Mouse (Mus musculus): ENCODE results near the gene Slc35f4. TPM values are rescaled to one million over a fixed set of nuclear protein-coding genes. Genes with fewer than 3 reads are reported as not detected.
"Not testable (repeated sequence)": the region's sequence is repeated elsewhere in the genome, so short reads cannot be mapped to it uniquely, and the experiment has no call there.

Gene Slc35f4
- total RNA-seq, 2 experiments from 2014 or later, result not detected

DNA sequence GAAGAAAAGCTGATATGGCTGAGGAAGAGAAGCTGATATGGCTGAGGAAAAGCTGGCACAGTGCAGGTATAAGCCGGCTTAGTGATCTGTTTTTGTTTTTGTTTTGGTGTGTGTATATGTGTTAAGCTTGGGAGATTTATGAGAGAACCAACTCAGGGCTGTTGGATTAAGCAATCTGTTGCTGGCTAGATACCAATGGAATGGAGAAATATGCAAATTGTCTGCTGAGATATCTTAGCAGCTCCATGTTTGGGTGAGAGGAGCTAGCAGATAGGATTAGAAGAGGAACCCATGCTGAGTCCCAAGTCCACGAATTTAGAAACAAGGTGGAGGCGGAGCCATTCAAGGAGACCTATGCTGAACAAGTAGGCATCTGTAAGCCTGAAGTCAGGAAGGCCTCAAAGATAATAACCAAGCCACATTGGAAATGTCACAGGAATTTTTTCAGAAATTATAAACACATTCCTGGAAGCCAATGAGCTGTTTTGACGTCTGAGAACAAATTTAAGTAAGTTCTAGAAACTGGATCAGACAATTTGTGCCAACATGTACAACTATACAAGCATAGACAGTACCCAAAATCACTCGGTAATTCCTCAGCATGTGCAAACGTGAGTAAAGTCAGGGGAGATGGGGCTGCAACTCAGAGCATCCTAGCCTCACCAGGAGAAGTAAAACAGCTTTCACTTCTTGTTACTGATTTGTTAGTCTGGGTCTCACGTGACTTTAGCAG, 177.5 kb downstream of the Slc35f4 start:
- no peak for DNase-seq

DNA sequence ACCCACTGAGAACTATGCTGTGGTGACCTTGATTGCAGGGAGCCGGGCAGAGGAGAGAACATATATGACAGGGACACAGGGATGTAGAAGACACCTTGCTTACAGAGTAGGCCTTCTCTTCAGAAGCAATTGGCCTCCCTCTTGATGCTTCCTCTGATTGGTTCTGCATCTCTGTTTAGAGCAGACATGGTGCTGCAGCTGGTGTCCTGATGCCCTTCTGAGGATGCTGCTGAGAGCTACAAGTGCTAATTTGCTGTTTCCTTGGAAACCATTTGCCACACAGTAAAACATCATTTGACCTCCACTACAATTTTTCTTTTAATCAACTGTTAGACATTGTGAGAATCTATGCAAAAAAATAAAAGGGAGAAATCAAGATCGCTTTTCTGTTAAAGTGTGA, 180.0 kb downstream of the Slc35f4 start:
- DNase-seq, result no peak

DNA sequence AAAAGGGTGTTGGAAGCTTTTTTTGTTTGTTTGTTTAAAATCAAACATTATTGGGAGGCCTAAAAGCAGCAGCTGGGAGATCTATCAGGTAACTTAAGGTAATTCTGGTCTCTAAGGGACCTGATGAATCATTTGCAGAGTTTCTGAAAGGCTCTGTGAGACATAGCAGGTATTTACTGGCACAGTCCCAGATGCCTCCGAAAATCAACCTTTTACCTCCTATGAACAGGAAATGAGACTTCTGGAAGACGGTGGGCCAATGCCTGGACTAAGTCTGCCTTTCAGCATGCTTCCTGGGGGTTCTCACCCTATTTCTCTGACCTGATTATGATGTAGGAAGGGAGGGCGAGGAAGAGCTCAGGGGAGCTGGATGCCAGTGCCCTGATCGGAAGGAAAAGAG, 188.8 kb downstream of the Slc35f4 start:
- no peak for DNase-seq

DNA sequence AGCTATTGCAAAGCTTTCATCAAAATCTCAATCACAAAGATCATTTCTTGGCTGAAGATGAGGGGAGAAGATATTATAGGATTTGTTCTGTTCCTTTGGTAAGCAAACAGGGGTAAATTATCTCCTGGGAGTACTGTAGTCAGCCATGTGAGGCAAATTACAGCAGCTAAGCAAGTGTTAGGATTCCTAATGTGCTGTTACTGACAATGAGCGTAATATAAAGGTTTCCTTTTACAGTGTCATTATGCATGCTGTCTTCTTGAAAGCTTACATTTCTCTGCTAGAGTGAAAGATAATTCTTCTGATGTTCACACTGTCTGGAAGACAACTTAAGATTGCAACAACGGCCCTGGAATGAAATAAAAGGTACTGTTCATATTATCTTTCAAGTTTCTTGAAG, 192.0 kb downstream of the Slc35f4 start:
- no peak for DNase-seq

DNA sequence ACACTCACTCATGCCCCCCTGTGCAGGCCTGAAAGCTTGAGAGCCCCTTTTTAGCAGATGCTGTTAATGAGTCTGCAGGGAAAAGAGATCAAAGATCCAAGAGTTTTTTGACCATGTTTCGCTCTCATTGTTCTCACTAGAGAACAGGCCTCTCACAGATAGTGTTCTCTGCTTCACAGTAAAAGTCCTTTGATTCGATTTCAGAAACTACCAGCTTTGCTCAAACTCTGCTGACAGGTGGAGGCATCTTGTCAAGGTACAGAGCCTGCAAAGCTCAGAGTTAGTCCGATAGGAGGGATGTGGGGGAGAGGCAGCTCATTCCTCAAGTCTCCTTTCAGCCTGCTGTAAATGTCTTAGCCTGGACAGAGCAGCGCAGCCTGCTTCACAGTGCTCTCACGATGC, 209.4 kb downstream of the Slc35f4 start:
- DNase-seq, result no peak

DNA sequence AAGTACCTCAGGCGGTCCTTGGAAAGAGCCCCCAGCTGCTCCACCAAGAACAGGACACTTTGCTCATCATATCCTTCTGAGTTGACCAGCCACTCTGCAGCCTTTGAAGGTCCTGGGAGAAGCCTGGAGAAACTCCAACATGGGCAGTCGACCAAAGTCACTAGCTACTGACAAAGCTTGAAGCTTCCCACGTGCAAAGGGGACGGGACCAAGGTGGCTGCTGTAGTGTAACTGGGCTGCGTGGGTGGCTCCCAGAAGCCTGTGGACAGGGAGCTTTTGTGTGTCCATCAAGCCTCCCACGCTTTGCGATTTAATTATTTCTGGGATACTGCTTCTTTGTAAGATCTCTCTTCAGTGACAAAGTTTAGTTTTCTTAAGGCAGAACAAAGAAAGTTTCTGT, 211.9 kb downstream of the Slc35f4 start:
- DNase-seq, result peak; percentile 4

DNA sequence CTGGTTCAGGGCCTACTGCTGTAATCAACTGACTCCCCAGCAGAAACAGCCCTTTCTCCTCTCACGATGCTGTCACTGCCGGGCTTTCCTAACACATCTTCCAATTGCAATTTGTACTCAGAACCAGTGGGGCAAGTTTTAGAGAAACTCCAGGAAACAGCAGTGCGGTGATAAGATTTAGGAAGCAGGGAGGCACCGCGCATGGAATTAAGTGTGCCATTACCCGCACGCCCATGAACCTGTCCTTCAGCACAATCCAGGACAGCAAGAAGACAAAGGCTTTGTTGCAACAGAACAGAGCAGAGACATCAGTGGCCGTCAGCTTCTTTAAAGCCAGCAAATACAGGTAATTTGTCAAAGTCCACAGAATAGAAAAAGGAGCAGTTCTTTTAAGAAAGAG, 212.5 kb downstream of the Slc35f4 start:
- no peak for DNase-seq

DNA sequence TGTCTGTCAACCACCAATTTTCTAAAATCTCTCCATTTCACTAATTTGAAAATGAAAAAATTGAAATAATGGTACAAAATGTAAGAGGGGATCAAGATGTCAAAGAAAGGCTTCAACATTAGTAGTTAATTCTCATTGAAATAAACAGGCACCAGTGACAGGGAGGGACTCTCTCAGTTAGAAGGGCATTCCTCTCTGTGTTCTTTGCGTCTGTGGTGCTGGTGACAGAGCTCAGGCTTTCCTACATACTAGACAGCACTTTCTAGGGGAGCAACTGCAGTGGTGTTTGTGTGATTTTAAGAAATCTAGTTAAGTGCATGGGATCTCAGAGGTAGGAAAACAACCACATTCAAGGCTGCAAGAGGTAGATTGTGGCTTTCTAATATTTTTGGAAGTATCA, 214.3 kb downstream of the Slc35f4 start:
- no peak for DNase-seq

DNA sequence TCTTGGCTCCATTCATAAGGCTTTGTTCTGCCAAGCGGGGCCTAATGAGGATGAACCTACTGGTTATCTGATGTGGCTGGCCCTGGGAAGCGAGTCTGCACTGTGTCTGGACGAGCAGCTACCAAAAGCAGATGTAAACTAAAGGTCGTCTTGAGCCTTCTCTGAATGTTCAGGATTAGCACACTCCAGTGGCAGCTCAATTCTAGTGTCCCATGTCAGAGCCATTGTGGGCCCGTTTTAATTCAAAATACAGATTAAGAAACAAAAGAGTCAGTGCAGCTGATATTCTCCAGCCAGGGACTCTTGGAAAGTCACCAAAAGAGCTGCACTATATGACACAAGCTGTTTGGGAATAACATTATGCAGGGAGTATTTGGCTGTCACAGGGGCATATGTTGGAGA, 214.8 kb downstream of the Slc35f4 start:
- no peak for DNase-seq

DNA sequence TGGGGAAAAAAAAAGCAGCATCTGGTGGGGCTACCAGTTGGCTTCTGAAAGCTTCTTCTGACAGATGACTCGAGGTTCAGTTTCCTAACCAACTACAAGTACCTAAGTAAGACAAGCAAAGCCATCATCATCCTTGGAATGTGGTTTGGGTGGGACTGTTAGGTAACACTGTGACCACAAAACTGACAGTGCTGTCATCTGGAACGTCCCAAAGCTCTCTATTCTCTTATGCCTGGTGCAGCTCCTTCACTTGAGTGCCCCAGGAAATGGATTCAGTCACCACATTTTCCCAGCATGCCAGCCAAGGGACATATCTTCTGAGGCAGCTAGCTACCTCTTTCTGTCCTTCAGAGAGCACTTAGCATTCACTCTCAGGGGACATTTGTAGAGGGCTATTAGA, 216.2 kb downstream of the Slc35f4 start:
- no peak for DNase-seq

DNA sequence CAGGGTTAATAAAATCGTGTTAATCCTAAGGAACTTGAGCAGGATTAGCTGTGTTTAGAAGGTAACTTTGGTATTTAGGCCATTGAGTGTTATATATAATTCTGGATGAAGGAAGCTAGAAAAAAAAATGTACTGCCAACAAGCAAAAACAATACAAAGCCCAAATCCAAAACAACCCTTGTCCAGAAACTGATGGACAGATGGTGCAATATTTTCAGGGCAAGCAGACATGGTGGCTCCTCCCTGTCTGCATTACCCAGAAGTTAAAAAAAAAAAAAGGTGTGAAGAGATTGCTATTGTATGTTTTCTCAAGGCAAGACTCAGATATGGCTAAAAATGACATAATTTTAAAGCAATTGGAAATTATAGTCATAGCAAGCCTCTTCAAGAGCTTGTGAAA, 217.3 kb downstream of the Slc35f4 start:
- DNase-seq, result no peak

DNA sequence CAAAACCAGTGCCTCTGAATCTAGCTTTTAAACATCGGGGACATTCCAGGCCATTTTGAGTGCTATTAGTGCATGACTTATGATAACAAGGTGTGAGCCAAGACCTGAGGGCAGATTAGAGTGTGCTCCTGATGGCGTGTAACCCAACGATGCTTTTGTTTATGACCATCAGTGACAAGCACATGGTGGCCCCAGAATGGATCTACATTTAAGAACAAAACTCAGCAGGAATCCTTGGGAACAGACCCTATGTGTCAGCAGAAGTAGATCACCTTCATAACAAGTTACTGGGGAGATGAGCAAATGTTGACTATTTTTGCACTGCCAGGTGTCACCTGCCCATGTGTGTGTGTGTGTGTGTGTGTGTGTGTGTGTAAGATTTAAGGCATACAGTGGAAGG, 218.0 kb downstream of the Slc35f4 start:
- no peak for DNase-seq

DNA sequence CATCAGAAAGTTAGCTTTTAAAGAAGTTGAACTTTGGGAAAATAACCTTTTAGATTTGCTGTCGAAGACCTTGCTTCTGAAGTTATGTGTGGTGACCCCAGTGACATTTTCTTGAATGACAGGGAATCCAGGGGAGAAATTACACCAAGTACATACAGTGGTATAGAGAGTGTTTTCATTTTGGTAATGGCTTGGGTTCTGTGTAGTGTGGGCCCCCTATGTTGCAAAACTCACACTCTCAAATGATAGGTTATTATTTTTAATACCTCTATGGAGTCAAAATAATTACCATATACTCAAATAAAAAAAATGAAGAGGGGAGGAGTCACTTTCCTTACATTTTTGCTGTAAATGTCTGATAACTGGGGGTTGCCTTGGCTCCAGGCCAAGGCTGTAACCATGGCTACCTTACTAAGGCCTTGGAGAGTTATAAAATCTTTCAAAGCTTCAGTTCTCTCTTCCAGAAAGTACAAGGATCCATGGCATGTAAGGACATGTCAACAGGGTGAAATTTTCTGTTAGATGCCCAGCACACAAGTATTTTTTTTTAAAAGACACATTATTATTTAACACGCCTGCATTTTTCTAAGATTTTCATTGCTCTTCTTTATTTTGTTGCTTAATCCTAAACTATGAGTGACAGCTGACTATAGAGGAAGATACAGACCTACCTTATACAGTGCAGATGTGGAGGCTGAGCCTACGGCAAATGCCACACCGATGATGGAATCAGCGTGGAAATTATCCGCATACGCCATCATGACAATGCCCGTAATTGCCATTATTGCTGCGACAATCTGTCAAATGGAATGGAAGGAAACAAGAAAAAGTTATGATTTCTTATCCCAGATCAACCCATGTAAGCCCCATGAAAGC, 220.1 kb downstream of the Slc35f4 start:
- no peak for DNase-seq

DNA sequence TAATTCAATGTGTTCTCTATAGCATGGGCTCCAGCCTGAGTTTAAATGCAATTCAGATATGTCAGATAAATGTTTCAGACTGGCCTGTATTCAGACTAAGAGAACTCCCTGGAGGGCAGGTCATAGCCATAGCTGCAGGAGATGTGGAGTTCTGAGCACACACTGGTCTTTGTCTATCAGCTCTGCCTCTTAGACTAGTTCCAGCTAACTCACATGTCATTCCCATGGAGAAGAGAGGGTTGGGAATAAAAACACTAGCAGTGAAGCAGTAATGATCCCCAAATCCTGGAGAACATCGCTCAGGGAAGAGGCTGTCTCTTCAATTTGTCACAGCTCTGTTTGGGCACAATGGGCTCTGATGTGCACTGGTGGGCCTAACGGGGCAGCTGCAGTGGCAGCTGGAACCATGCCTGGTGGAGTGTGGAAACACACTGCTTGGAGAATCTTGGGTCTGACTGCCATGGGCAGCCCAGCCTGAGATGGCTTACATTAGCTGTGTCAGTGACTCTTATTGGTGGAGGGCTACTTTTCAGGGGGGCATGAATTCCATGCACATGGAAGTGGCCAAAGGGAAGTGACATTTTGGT, 223.5 kb downstream of the Slc35f4 start:
- DNase-seq, result no peak

DNA sequence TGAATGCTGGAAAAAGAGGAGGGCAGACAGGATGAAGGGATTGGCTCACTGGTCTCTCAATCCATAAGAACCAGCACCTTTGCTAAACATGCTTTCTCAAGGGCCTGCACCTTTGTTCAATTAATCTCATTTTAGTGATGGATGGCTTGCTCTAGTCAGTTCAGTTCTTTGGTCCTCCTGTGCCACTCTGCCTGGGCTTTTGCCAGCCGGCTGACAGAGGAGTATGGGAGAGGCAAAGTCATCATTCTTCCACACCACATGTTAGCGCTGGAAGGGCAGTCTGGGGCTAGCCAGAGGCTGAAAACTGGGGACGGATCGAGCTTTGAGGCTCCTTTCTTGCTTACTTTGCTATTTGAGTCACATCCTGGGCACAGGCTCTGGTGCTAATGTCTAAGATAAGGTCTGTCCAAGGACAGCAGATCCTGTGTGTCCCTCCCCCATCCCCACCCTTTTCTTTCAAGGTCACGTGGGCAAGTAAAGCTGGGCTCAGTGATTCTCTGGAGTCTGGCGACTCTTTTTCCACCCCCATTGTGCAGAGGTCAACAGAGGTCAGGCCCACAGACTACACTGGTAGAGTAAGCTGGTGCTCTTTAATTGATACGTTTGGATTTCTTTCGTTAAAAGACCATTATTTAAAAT, 224.7 kb downstream of the Slc35f4 start:
- DNase-seq, result no peak

DNA sequence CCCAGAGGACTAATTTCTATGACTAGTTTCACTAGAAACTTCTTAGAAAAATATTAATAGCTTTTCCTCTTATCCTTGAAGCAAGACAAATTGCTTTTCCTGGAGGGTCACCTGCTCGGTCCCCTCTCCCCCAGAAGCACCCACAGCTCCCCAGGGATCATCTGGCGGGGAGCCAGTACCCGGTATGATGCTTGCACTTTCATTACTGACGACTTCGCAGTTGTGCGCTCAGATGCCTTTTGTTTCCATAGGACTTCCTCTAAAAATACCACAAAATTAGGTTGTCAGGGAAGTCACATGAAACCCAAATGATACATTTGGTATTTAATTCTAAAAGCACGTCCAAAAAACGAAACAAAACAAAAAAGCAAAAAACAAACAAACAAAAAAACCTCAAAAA, 225.5 kb downstream of the Slc35f4 start:
- peak; percentile 5 for DNase-seq

DNA sequence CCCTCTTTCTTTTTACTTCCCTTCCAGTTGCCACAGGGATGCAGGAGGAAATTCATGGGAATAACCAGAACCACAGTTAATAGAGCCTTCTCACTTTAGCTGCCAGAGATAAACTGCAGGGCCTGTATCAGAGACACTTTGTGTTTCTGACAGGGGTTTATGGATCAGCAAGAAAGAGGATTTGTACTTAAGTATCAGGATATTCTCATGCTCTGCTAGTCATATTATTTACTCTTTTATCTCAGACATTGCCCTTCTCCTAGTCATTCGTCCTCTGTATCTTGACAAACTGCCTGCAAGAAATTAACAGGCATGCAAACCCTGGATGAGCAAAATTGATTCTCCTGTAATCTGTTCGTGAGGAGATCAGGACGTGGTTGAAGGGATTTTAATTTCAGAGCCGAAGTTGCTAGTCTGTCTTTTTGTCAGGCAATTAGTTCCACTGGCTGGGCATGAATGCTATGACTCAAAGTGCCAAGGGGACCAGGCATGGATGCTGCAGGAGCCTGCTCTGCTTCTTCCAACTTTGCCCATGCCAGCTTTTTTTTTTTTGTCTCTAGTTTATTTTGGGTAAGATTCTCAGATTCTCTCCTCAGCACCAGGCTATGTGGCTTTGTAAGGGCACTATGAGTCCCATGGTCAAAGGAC, 231.9 kb downstream of the Slc35f4 start:
- no peak for DNase-seq

DNA sequence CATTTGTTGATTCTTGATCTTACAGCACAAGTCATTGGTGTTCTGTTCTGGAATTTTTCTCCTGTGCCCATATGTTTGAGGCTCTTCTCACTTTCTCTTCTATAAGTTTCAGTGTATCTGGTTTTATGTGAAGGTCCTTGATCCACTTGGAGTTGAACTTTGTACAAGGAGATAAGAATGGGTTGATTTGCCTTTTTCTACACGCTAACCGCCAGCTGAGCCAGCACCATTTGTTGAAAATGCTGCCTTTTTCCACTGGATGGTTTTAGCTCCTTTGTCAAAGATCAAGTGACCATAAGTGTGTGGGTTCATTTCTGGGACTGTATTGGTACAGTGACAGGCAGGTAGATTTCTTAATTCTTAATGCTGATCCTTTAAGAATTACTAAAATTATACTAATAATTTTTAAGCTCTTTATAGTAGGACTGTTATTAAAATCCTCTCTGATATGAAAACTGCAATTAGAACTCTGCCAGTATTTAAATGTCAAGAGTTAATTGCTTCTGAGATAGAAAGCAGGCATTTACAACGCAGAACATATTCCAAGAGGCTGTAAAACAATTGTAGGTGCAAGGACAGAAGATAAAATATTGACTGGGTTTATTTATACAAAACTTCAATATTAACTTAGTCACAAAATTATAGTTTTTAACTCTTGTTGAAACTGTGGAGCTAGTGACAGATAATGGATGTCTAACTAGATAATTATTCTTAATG, 235.7 kb downstream of the Slc35f4 start:
- DNase-seq, result no peak

DNA sequence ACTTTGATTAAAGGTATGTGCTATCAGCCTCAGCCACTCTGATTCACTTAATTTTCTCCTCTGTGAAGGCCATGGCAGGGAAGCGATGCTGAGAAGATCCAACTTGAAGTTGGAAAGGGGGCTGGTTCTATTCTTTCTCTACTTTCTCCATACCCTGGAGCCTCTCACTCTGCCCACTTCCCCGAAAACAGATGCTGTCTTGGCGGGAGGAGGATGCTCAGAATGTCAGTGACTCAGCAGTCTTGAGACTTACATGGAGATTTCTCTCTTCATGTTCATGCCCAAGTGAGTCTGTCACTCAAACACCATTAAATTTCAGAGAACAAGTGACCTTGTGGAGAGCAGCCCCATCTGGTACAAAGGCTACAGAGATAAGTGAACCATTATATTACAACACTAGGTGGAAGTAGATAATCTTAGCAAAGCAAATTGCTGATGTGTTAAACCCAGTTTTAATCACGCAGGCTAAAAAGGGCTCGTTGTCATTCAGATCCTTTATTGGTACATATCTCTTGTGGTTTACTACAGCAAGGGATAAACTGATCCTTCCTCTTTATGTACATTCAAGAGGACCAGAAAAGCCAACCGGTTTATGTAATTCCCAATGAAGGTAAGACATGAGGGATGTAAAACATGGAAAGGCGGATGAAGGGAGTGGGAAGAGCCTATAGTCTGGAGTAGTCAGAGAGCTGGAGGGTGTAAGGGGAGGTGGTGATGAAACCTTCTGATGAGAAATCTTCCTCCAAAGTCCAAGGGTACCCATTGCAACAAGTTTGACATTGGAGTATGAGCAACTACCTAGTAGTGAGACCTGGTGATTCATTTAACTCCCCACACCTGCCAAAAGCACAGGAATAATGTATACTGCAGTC, 241.8 kb downstream of the Slc35f4 start:
- no peak for DNase-seq

DNA sequence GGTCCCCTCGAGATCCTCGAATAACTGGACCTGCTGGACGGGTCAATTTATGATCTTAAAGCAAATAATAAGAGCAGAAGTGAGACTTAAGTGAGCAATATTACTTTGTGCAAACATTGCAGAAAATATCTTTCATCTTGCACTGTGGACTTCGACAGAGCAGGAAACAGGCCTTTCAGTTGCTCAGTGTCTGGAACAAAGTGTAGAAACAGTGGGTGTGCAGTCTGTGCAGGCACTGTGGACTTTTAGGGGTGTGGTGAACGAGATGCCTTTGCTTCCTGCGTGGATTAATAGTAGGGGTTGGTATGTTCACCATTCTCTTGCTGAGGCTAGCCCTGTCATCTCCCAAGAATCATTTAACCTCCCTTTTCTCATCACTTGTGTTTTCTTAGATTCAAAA, 247.0 kb downstream of the Slc35f4 start:
- no peak for DNase-seq

DNA sequence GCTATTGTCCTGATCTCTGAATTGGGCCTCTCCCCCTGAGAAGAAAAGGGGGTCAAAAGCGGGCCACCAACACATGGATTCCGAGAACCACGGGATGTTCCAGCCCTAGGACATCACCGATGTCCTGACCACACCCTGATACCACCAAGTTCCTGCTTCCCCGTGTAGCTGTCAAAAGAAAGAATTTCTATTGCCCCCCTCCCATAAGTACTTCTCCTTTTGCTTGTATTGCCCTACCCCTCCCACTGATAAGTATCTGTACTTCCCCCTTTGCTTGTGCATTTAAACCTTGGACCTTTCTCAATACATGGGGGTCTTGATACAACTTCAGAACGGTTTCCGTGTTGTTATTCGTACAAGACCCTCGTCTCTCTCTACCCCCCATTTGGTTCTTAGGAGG, 247.4 kb downstream of the Slc35f4 start:
- DNase-seq, result not testable (repeated sequence)

Data from gastrocnemius, postnatal 10 days (tissue).